Mouse (Mus musculus): ENCODE measurements around the gene Ppm1a. TPM values are rescaled to one million over a fixed set of nuclear protein-coding genes. Genes with fewer than 3 reads are reported as not detected.

The Ppm1a gene
- polyA plus RNA-seq, 1 experiment from 2014 or later, result 83.7 TPM

Other genes with a start within 250 kb of the Ppm1a start
- 16.8 and 17.4 TPM in 2 replicates for gene Pcnx4, start 221.1 kb upstream of the Ppm1a start, polyA plus RNA-seq (2016; fragmentation: Nextera tagmentation; extraction: Ambion mirVana)
- not detected in 2 replicates for gene Gm4756, start 107.8 kb upstream of the Ppm1a start, polyA plus RNA-seq (2016; fragmentation: Nextera tagmentation; extraction: Ambion mirVana)
- 7.7 and 9.6 TPM in 2 replicates for gene Dhrs7, start 92.5 kb upstream of the Ppm1a start, polyA plus RNA-seq (2016; fragmentation: Nextera tagmentation; extraction: Ambion mirVana)
- gene Six6, start 182.4 kb downstream of the Ppm1a start, polyA plus RNA-seq (2016; fragmentation: Nextera tagmentation; extraction: Ambion mirVana), result 5.8 and 8.3 TPM in 2 replicates
- 7.5 and 10.3 TPM in 2 replicates for gene 4930447C04Rik, start 183.3 kb downstream of the Ppm1a start, polyA plus RNA-seq (2016; fragmentation: Nextera tagmentation; extraction: Ambion mirVana)